Mouse (Mus musculus) CH12.LX (cell line): ENCODE data around the gene Cttnbp2.

Experiments used
- BHLHE40 ChIP-seq: IDR thresholded peaks from 2 replicates; pipeline ENCODE4 v1.6.1; 2011; ENCODE audit warnings: mild to moderate bottlenecking, low read depth, low read length, improper control_type of control experiment
- CHD2 ChIP-seq: IDR thresholded peaks from 2 replicates; pipeline ENCODE4 v1.6.1; 2011; ENCODE audit warnings: low read length, improper control_type of control experiment
- CTCF ChIP-seq, 2 experiments: IDR thresholded peaks in 1 of 2; conservative IDR thresholded peaks in 1 of 2; 2 replicates each; pipeline ENCODE4 v1.5.1; 2011 to 2012; ENCODE audit warnings: low read depth in 2 of 2, low read length in 2 of 2, improper control_type of control experiment in 1 of 2, inconsistent platforms in 1 of 2, mild to moderate bottlenecking in 1 of 2, moderate library complexity in 1 of 2
- ELF1 ChIP-seq: IDR thresholded peaks from 2 replicates; pipeline ENCODE4 v1.6.1; 2014; ENCODE audit warnings: low read depth, mild to moderate bottlenecking, inconsistent platforms, low read length, improper control_type of control experiment
- EP300 ChIP-seq: IDR thresholded peaks from 2 replicates; pipeline ENCODE4 v1.6.1; 2011; ENCODE audit warnings: low read length, improper control_type of control experiment
- MAX ChIP-seq: IDR thresholded peaks from 2 replicates; pipeline ENCODE4 v1.6.1; 2011; ENCODE audit warnings: low read length, improper control_type of control experiment
- MEF2A ChIP-seq: IDR thresholded peaks from 2 replicates; pipeline ENCODE4 v1.6.1; 2014; ENCODE audit warnings: low read depth, mild to moderate bottlenecking, inconsistent platforms, low read length, improper control_type of control experiment, borderline replicate concordance
- MYC ChIP-seq: IDR thresholded peaks from 2 replicates; pipeline ENCODE4 v1.6.1; 2011; ENCODE audit warnings: low read depth, mild to moderate bottlenecking, improper control_type of control experiment, low read length
- POLR2A ChIP-seq: IDR thresholded peaks from 2 replicates; pipeline ENCODE4 v1.6.1; 2011; ENCODE audit warnings: low read depth, mild to moderate bottlenecking, improper control_type of control experiment, low read length
- RCOR1 ChIP-seq: conservative IDR thresholded peaks from 2 replicates; pipeline ENCODE4 v1.6.1; 2012; ENCODE audit warnings: low read depth, mild to moderate bottlenecking, inconsistent platforms, low read length, improper control_type of control experiment
- SMC3 ChIP-seq: IDR thresholded peaks from 2 replicates; pipeline ENCODE4 v1.6.1; 2011; ENCODE audit warnings: low read depth, low read length, improper control_type of control experiment

GRCm38 (mm10) chr6:18421561-18421960, 93.1 kb downstream of the Cttnbp2 start:
- peak in 1 of 2 experiments; percentile 22; a peak in 2 of 4 replicates for TF ChIP-seq CTCF (conservative IDR thresholded peaks at IDR 0.05 in 1 of 2, IDR thresholded peaks at IDR 0.05 in 1 of 2; ENCODE audit: low read depth in 2 of 2, low read length in 2 of 2)
- 0 out of 2 replicates have a peak, but pooled peaks have one; percentile 32 for TF ChIP-seq POLR2A
- TF ChIP-seq BHLHE40, result peak; percentile 77
- peak; percentile 93 for TF ChIP-seq MEF2A
- TF ChIP-seq SMC3, result peak; percentile 26
- TF ChIP-seq EP300, result peak; percentile 93
- TF ChIP-seq CHD2, result peak; percentile 88
- peak; percentile 72; the same call in 1 of the 2 replicates for TF ChIP-seq MYC
- TF ChIP-seq MAX, result peak; percentile 76
- TF ChIP-seq RCOR1, result peak; percentile 68; the same call in 1 of the 2 replicates
- peak; percentile 43; the same call in 1 of the 2 replicates for TF ChIP-seq ELF1
